In genomic region chr11:78037831-78038752, GRCm38 (mm10) we compare ENCODE assay signal across 8 mouse cellular contexts. TPM values are rescaled to one million over a fixed set of nuclear protein-coding genes. Genes with fewer than 3 reads are reported as not detected.
DNase-seq lines count a peak whose midpoint lies in the region; ATAC-seq lines count a peak whose summit lies in the region.

Gene Flot2, plus strand, starts transcription at chr11:78037931.

- H3K9me3 ChIP-seq in forebrain, embryonic 14.5 days (replicated peaks; ENCODE audit: control insufficient read depth, low read length): no peaks in the 10 kb centered on the region

- peak; percentile 52; the same call in 1 of the 2 replicates for ATAC-seq in cerebellum, adult (ENCODE audit: insufficient number of reproducible peaks, low FRiP score, low TSS enrichment)
- peak; percentile 92 for ATAC-seq in forebrain, embryonic 14.5 days

- peak within 1 kb of the TSS; percentile 92 for H3K4me3 ChIP-seq in forebrain, embryonic 14.5 days (ENCODE audit: low read depth, low read length)

- no peaks in the 10 kb centered on the region for H3K27me3 ChIP-seq in forebrain, embryonic 14.5 days (replicated peaks; ENCODE audit: control insufficient read depth, insufficient read depth, low read length)

- 2% methylated on average over 52 of the region's 55 CpGs for WGBS in forebrain, embryonic 14.5 days

- peak; percentile 78 for DNase-seq in Muller cell, postnatal 12 days (ENCODE audit: inconsistent ontology term)
- DNase-seq in forebrain, embryonic 14.5 days (ENCODE audit: low spot score): peak; percentile 78
- peak; percentile 67 to 69 for DNase-seq in heart, postnatal 36 days
- peak; percentile 22 to 41 for DNase-seq in layer of hippocampus, postnatal 14 days (ENCODE audit: low spot score in 2 of 2)
- peak; percentile 72 for DNase-seq in lung, postnatal 14 days
- peak; percentile 27 for DNase-seq in ovary, postnatal 14 days (ENCODE audit: low spot score)
- DNase-seq in urinary bladder, adult 2 months (ENCODE audit: low spot score): peak; percentile 53

- intact Hi-C loops in heart, postnatal 36 days (cut with DNase I): no loop called here

- peaks cover 11% of the 10 kb centered on the region for H3K4me1 ChIP-seq in forebrain, embryonic 14.5 days (ENCODE audit: control insufficient read depth, insufficient read depth, low read length)

- peak within 1 kb of the TSS; percentile 95 for H3K9ac ChIP-seq in forebrain, embryonic 14.5 days (ENCODE audit: low read length)

- H3K36me3 ChIP-seq in forebrain, embryonic 14.5 days (ENCODE audit: control insufficient read depth, insufficient read depth, low read length): peaks cover 11% of the 10 kb centered on the region; the same call in 1 of the 2 replicates

- H3K27ac ChIP-seq in forebrain, embryonic 14.5 days (ENCODE audit: low read depth, low read length): peak within 1 kb of the TSS; percentile 80

- peak within 1 kb of the TSS; percentile 82 for H3K4me2 ChIP-seq in forebrain, embryonic 14.5 days (ENCODE audit: low read length)

RNA-seq across cellular contexts. Expression of gene Flot2, which starts in this region (rescaled TPM):
- 56.2 and 64.6 TPM in 2 replicates for polyA plus RNA-seq in forebrain, embryonic 14.5 days (2014; fragmentation: Nextera tagmentation; extraction: Ambion mirVana)
- 10 to 100 TPM; 63.5 to 64.3 TPM for total RNA-seq in heart, postnatal 36 days (2021)
- total RNA-seq in layer of hippocampus, postnatal 14 days (2021): 100 to 1,000 TPM; 109 to 122 TPM
- polyA plus RNA-seq in urinary bladder, adult 2 months (2012; rRNA removed): 108 and 126 TPM in 2 replicates

Comparison
In these comparisons a context has a peak if more than half of its experiments do, and no peak if none do; other contexts are left out.
1. Peak in every context shown above with its lines: DNase-seq, ATAC-seq, H3K4me3 ChIP-seq and H3K27ac ChIP-seq.
2. DNase-seq: peak in every context shown above with its lines; median percentile 78 in Muller cell, postnatal 12 days; 78 in forebrain, embryonic 14.5 days; 72 in lung, postnatal 14 days; 68 in heart, postnatal 36 days; 53 in urinary bladder, adult 2 months; 32 in layer of hippocampus, postnatal 14 days; 27 in ovary, postnatal 14 days.